Mouse (Mus musculus): ENCODE results near the gene Lypla2.
"Not testable (repeated sequence)": the region's sequence is repeated elsewhere in the genome, so short reads cannot be mapped to it uniquely, and the experiment has no call there.

Lypla2 gene

DNA sequence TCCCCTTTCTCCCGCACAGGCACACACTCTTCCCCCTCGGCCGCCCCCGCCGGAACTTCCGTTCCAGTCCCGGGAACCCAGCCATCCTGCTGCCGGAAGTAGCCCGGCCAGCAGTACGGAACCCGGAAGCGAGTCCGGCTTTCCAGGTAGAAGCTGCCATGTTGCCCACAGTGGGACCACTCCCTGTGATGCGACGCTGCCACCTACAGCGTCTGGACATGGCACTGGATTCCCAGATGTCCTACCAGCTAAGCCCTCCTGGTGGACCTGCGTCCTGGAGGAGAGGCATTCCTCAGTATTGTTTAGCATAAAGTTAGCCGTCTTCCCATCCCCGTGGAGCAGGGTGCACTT lies at the start of gene Lypla2:
Lypla2 (minus strand) TSS at position 71 of the 351 bp plus-strand sequence.
- DNase-seq (ENCODE audit: extremely low read depth, insufficient read length, low spot score), result peak; percentile 76

DNA sequence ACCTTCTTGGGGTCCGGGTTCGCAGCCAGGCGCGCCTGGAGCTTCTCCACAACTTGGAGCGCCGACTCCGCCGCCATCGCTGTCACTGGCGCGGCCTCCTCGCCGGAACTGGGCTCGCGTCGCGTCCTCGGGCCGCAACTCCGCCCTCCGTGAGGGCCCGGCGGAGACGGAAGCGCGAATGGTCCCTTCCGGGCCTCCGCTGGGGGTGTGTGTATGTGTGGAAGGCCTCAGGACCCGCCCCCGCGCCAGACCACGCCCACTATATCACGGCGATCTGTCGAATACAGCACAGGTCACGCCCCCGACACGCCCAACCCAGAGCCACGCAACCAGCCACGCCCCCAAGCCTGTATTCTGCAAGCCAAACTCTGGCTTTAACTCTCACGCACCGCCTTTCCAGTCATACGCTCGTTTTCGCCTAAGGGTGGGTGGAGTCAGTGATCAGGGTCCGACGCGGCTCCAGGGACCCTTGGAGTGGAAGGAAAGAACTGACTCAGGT lies 49.2 kb upstream of the Lypla2 start, which contains the start of gene Eloa:
Eloa (minus strand) TSS at position 215 of the 499 bp plus-strand sequence.
- DNase-seq (ENCODE audit: extremely low read depth, insufficient read length, low spot score), result peak; percentile 98

DNA sequence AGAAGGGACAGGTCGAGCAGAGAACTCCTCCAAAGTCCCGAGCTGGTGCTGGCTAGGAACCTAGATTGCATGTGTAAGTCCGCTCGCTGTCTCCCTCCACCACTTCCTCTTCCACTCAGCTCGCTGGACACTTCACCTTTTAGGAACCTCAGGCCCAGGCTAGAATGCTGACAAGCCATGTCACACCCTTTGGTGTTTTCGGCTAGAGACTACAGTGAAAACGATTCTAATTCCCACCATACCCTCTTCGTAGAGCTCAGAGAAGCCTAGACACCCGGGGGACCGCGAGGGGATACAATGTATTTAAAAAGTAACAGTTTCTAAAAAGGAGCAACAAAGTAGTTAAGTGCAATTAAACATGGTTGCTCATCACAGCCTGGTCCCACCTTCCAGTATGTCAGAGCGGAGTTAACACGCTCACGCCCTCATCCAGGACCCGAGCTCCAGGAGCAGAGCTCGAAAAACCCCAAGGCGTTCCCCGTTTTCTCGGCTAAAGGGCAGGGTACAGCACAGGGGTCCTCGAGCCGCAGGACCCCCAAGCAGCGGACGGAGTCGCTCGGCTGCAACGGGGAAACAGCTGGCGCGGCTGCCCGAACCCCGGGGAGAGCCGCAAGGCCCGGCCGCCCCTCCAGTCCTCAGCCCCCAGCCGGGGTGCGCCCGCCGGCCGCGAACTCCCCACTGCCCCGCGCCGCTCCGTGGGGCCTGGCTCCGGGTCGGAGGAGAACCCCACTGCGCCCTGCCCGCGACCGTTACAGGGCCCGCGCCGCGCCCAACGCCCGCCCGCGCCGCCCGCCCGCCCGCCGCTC lies 48.5 kb upstream of the Lypla2 start:
- DNase-seq (ENCODE audit: extremely low read depth, insufficient read length, low spot score), result peak; percentile 17

DNA sequence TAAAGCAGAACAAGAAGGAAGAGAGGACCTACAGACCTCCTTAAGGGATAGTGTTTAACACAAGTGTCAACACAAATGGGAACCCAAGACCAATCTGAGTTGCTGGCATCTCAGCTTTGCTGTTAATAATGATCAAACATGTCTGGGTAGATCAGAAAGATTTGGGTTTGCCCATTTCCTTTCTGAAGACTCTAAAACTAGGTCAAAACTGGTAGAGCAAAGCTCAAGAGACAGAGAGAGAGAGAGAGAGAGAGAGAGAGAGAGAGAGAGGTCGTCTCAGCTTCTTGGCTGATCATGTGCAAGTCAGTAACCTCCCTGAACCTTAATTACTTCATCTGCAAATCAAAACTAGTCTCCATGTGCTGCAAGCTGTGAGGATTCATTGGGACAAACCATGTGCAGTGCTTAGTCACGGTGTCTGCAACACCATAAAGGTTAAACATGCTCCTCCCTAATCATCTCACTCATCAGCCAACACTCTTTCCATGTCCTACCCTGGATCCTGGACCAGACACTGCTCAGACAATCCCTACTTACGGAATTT lies 43.7 kb upstream of the Lypla2 start:
- no peak for DNase-seq (ENCODE audit: extremely low read depth, insufficient read length, low spot score)

DNA sequence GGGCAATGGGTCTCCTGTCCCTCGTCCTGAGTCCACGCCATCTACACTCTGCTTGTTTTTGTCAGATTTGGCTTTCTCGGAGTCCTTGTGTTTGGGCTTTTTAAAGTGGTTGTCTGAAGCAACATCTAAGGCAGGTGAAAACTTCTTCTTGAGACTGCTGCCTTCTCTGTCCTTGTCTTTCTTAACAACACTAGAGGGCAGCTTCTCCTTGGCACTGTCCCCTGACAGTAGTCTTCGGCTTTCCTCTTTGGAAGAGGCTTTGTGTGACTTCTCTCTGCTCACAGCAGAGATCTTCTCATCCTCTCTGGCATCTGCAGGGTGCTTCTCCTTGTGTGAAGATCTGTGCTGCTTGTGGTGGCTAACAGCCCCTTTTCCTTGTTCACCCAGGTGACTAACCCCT lies 38.2 kb upstream of the Lypla2 start:
- no peak for DNase-seq (ENCODE audit: extremely low read depth, insufficient read length, low spot score)

DNA sequence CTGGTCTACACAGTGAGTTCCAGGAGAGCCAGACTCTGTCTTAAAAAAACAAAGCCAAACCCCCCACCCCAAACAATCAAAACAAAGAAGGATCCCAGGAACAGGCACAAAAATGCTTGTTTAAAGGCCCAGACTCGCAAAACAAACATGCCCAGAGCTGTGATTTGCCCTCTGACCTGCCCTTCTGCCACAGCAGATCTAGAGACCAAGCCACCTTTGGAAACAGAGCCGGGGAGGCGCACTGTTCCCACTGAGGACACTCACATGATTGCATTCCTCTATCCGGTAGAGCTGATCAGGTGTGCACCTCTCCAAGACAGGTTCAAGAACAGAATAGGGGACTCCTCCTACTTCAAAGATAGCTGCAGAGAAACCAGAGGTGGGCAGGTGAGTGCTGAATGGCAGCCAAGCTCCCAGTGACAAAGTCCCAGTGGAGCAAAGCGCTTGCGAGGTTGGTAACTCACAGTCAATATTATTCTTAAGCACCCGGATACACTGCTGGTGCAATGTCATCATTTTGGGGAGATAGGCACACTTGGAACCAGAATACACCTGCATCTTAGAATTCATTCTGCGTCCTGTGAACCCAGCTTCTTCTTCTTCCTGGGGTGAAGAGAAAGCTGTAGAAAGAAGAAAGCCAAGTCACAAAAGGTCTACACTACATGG lies 36.5 kb upstream of the Lypla2 start:
- no peak for DNase-seq (ENCODE audit: extremely low read depth, insufficient read length, low spot score)

DNA sequence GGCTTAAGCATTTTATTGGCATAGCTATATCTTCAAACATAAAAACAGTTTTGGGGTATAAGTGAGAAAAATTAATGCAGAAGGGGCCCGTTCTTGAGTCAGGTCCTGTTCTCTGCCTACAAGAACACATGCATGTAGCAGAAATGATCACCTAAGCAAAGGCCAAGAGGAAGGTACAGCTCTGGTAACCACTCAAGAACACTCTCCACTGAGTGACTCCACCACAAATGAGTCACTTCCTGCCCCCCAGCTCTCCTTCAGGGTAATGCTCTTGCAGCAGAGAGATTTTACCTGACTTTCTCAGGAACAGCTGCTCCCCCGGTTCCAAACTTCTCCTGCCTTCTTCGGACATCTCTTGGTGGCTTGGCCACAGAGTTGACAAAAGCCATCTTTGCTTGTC lies 34.4 kb upstream of the Lypla2 start:
- no peak for DNase-seq (ENCODE audit: extremely low read depth, insufficient read length, low spot score)

DNA sequence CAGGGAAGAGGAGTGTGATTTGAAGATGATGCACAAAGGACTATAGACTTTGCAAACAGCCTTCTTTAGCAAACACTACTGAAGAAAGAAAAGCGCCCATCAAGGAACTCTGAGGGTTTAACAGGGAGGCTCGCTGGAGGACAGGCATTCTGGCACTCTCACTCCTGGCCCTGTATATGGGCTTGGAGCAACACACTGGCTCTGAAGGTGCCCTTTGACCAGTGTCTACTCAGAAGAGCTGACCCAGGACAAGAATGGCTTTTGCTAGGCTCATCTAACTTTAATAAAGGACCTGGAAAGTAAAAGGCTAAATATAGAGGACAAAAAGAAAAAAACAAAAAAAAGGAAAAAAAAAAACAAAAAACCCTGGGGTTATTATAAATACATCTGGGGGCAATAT lies 32.5 kb upstream of the Lypla2 start:
- DNase-seq (ENCODE audit: extremely low read depth, insufficient read length, low spot score), result no peak

DNA sequence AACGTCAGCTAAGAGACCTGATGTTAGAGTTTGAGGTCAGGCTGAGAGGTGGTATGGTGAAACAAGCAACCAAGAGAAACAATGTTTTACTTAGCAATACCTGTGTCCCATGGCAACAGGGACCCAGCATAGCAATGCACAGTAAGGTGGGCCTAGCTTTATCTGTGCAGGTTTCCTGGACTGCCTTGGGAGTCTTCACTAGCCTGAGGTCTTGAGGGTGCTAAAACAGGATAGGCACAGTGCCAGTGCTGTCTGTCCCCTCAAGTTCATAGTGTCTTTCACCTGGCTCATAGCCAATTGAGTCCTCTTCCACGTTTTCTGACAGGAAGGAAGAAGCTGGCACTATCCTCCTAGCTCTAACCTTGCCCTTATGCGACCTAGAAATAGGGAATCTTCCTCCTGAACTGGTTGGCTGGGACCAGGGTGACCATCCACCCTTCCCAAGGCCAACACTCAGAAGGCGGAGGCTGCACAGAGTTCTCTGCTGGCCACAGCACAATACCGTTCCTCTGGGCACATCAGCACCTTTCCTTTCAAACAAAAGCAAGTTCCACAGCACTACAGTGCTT lies 31.8 kb upstream of the Lypla2 start:
- no peak for DNase-seq (ENCODE audit: extremely low read depth, insufficient read length, low spot score)

DNA sequence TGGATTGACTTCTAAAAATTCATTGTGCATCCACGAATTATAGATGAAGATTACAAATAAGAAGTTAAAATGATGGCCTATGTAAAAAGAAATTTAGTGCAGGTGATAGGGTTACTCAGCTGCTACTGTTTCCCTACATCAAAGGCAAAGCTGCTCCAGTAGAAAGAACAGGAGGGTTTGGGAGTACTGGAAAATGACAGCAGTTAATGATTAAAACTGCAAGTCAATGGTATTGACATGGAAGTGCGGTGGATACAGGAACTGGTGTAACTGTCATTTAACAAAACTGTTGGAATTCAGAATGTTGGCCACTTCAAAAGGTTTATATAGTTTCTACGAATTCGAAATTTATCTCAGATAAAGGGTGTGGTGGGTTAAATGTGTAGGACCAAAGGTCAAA lies 22.7 kb upstream of the Lypla2 start:
- no peak for DNase-seq (ENCODE audit: extremely low read depth, insufficient read length, low spot score)

DNA sequence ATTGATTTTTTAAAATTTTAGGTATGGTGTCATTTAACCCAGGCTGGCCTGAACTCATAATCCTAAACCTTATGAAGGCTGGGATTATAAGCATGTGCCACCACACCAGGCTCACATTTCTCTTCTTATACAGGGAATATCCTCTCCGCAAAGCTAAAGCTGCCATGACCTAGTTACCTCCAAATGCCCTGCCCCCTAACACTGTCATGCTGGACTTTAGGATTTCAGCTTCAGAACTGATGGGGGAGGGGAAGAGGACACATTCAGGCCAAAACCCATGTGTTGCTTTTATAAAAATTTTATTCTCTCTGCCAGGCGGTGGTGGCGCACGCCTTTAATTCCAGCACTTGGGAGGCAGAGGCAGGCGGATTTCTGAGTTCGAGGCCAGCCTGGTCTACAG lies 21.5 kb upstream of the Lypla2 start:
- DNase-seq (ENCODE audit: extremely low read depth, insufficient read length, low spot score), result no peak

DNA sequence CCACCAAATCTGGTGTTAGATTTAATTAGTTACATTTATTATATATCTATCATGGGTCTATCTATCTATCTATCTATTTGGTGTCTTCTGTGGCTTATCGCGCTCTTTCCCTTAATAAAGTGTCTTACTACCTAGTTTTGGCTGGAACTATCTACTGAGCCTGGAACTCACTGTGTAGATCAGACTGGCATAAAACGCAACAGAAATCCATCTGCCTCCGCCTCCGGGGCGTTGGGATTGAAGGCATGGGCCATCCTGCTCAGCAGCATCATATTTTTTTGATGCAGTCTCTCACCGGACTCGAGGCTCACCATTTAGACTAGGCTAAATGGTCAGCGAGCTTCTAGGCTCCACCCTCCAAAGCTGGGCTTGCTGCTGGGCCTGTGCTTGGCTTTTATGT lies 15.3 kb upstream of the Lypla2 start:
- DNase-seq (ENCODE audit: extremely low read depth, insufficient read length, low spot score), result no peak

DNA sequence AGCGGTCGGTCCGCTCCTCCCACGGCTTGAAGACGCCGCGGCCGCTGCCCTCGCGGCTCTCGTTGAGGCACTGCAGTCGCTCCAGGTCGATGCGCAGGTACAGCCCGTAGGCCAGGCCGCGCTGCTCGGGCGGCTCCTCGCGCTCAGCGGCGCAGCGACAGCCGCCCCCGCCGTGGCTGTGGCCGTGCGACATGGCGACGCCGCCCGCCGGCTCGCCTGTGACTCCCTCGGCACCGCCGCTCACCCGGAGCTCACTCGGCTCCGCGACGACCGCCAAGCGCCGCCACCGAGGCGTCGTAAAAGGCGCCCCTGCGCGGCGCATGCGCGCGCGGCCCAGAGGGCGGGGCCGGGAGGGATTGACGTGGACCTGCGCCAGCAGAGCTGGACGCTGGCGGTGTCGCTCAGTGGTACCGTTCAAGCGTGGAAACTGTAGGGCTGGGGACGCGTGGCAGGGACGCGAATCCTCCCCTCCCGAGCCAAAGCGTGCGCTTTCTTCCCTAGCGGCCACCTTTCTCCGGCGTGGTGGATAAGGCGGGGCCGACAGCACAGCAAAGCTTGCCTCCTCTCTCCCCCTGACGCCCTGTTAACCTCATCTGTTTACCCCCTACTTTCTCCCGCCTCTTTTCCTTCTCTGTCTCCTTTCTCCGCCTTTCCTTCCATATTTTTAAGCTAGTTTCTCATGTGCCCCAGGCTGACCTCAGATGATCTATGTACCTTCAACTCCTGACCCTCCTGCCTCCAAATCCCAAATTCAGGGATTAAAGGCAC lies 14.7 kb upstream of the Lypla2 start, which contains the start of gene Pithd1:
Pithd1 (minus strand) TSS at position 322 of the 768 bp plus-strand sequence.
- peak; percentile 96 for DNase-seq (ENCODE audit: extremely low read depth, insufficient read length, low spot score)

DNA sequence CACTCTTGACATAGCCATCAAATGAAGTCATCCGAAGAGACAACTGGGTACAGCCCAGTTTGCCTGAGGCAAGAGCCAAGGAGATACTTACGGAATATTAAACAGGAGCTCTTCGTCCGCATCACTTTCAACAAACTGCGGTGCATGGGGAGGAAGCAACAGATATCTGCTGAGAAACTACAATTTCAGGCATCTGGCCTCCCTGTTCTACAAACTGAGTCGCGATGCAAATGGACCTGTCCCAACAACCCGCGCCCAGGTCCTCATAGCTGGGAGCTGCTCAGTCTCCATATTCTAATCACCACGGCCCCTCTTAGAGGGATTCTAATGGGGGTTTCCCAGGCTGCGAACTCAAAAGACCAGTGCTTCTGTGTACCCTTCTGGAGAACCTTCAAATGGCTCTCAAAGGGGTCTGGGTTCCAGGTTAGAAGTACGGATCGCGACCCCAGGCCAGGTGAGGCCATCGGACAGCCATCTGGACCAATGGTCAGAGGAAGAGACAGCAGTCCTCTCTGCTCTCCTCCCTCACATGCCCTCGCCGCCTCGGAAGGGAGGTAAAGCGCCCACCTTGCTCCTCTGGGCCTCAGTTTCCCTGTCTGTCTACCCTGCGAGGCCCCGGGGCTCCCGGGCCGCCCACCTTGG lies 14.0 kb upstream of the Lypla2 start:
- no peak for DNase-seq (ENCODE audit: extremely low read depth, insufficient read length, low spot score)

DNA sequence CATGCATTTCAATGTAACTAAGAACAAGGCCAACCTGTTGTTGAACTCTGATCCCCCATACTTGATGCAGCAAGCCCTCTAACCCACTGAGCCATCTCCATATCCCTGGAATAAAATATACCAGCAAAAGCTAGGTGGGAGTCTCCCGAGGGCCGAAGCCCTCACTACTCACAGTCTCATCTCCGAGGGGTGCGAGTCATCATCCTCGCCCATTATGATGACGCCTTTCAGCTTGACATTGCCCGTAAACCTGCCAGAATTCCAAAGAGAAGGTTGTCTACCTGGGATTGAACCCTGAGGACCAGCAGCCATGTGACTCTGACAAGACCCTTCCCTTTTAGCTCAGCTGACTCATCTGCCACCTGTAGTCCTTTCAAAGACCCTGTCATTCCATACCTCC lies 13.3 kb upstream of the Lypla2 start:
- no peak for DNase-seq (ENCODE audit: extremely low read depth, insufficient read length, low spot score)

DNA sequence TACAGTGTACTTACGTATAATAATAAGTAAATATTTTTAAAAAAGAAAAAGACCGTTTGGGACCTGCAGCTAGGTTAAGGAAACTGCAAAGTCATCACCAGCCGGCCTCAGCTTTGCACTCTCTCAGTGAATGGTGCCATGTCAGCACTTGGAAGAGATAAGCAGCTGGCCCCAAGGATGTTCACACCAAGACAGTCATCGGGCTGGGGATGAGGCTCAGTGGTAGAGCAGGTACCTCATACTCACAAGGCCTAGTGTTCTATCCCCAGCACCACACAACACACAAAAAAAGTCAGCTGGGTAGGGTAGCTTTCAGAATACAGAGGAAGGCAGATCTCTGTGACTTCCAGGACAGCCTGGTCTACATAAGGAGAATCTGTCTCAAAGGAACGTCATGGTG lies 12.8 kb upstream of the Lypla2 start:
- DNase-seq (ENCODE audit: extremely low read depth, insufficient read length, low spot score), result no peak

DNA sequence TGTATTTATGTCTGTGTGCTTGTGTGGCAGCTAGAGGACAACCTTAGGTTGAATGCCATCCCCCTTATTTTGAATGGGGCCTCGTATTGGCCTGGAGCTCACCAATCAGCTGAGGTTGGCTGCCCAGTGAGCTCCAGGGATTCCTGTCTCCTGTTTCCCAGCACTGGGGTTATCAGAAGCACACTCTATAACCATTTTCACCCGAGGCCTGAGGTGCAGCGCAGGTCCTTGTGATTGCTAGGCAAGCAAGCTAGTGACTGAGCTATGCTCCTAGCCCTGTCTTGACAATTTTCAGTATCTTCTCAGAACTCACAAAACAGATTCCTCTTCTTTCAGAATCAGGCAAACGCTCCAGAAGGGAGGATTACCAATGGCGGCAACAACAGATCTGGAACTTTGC lies 12.1 kb upstream of the Lypla2 start:
- DNase-seq (ENCODE audit: extremely low read depth, insufficient read length, low spot score), result no peak

DNA sequence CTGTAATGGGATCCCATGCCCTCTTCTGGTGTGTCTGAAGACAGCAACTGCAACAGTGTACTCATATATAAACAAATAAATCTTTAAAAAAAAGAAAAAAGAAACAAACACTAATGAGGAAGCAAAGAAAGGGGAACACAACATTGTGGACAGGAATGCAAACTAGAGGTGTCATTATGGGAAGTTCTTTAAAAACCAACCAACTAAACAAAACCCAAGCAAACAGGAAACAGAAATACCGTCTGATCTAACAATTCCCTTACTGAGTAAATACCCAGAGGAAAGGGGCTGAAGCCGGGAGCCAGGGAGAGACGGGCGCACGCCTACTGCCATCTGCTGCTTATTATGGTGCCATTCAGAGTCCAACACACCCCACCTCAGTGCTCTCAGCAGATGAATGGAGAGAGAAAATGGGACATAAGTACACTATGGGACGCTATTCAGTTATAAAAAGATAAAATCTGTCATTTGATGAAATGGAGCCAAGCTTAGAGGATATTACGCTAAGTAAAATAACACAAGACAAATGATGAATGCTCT lies 9.2 kb upstream of the Lypla2 start:
- no peak for DNase-seq (ENCODE audit: extremely low read depth, insufficient read length, low spot score)

DNA sequence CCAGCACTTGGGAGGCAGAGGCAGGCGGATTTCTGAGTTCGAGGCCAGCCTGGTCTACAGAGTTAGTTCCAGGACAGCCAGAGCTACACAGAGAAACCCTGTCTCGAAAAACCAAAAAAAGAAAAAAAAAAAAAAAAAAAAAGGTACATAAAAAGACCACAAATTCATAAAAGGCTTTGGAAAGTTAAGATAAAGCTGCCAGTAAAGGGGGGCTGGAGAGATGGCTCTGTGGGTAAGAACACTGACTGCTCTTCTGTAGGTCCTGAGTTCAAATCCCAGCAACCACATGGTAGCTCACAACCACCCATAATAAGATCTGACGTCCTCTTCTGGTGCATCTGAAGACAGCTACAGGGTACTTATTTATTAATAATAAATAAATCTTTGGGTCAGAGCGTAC lies 7.8 kb upstream of the Lypla2 start:
- DNase-seq (ENCODE audit: extremely low read depth, insufficient read length, low spot score), result not testable (repeated sequence)

DNA sequence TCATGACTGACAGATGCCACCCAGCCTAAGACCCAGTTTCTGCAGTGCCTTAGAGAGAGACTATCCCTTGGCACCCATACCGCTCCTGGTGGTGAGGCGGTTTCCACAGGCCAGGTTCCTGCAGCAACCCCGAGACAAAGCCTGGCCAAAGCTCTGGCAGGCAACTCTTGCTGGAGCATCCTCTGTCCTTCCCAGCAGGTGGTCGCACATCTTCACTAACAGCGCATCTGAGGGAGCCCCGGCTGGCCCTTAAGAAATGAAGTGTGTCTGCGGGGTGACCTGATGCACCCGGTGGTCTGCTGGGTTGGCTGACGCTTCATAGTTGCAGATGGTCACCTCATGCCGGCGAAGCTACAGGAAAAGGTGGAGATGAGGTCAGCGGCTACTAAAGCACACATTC lies 3.7 kb upstream of the Lypla2 start:
- DNase-seq (ENCODE audit: extremely low read depth, insufficient read length, low spot score), result no peak
